Mouse (Mus musculus): ENCODE measurements around the gene Nmt1.

Gene Nmt1

GRCm38 (mm10) chr11:103043982-103044381, 16.0 kb downstream of the Nmt1 start:
- no peak for DNase-seq (ENCODE audit: low spot score in 2 of 2)

GRCm38 (mm10) chr11:103046286-103046685, 18.3 kb downstream of the Nmt1 start:
- DNase-seq (ENCODE audit: low spot score in 2 of 2): no peak

- DNase-seq (ENCODE audit: low spot score in 2 of 2): no peak
Observed at GRCm38 (mm10) chr11:103049611-103050010, 21.6 kb downstream of the Nmt1 start.

GRCm38 (mm10) chr11:103050153-103050552, 22.2 kb downstream of the Nmt1 start:
- peak in 1 of 2 experiments; percentile 41 for DNase-seq (ENCODE audit: low spot score in 2 of 2)

GRCm38 (mm10) chr11:103051249-103051691, 23.3 kb downstream of the Nmt1 start:
- peak; percentile 90 to 91 for DNase-seq (ENCODE audit: low spot score in 2 of 2)

- DNase-seq (ENCODE audit: low spot score in 2 of 2): no peak
Observed at GRCm38 (mm10) chr11:103052078-103052477, 24.1 kb downstream of the Nmt1 start.

GRCm38 (mm10) chr11:103053191-103054076, 25.4 kb downstream of the Nmt1 start:
- no peak for DNase-seq (ENCODE audit: low spot score in 2 of 2)

GRCm38 (mm10) chr11:103054798-103055197, 26.8 kb downstream of the Nmt1 start:
- DNase-seq (ENCODE audit: low spot score in 2 of 2): peak; percentile 45 to 78

GRCm38 (mm10) chr11:103056636-103057035, 28.6 kb downstream of the Nmt1 start:
- no peak for DNase-seq (ENCODE audit: low spot score in 2 of 2)

GRCm38 (mm10) chr11:103058499-103059085, 30.6 kb downstream of the Nmt1 start:
- no peak for DNase-seq (ENCODE audit: low spot score in 2 of 2)

- peak in 1 of 2 experiments; percentile 17 for DNase-seq (ENCODE audit: low spot score in 2 of 2)
Observed at GRCm38 (mm10) chr11:103066191-103067050, 38.4 kb downstream of the Nmt1 start.

GRCm38 (mm10) chr11:103067051-103067361, 39.0 kb downstream of the Nmt1 start:
- DNase-seq (ENCODE audit: low spot score in 2 of 2): no peak

- peak; percentile 74 to 80 for DNase-seq (ENCODE audit: low spot score in 2 of 2)
Observed at GRCm38 (mm10) chr11:103067457-103068001, 39.5 kb downstream of the Nmt1 start.

- DNase-seq (ENCODE audit: low spot score in 2 of 2): no peak
Observed at GRCm38 (mm10) chr11:103068272-103068671, 40.3 kb downstream of the Nmt1 start.

- DNase-seq (ENCODE audit: low spot score in 2 of 2): no peak
Observed at GRCm38 (mm10) chr11:103068884-103069283, 40.9 kb downstream of the Nmt1 start.

- no peak for DNase-seq (ENCODE audit: low spot score in 2 of 2)
Observed at GRCm38 (mm10) chr11:103069731-103070130, 41.7 kb downstream of the Nmt1 start.

GRCm38 (mm10) chr11:103070322-103070880, 42.4 kb downstream of the Nmt1 start:
- DNase-seq (ENCODE audit: low spot score in 2 of 2): no peak

GRCm38 (mm10) chr11:103073671-103074070, 45.7 kb downstream of the Nmt1 start:
- no peak for DNase-seq (ENCODE audit: low spot score in 2 of 2)

- no peak for DNase-seq (ENCODE audit: low spot score in 2 of 2)
Observed at GRCm38 (mm10) chr11:103074121-103074650, 46.2 kb downstream of the Nmt1 start.

- DNase-seq (ENCODE audit: low spot score in 2 of 2): no peak
Observed at GRCm38 (mm10) chr11:103074796-103075323, 46.9 kb downstream of the Nmt1 start.

GRCm38 (mm10) chr11:103076010-103076409, 48.0 kb downstream of the Nmt1 start:
- DNase-seq (ENCODE audit: low spot score in 2 of 2): peak in 1 of 2 experiments; percentile 64

Measured in heart, adult 9 months (tissue).